Mouse (Mus musculus): ENCODE data around the gene Ccr8. TPM values are rescaled to one million over a fixed set of nuclear protein-coding genes. Genes with fewer than 3 reads are reported as not detected.

Ccr8 gene
- polyA plus RNA-seq, 1 experiment, result not detected

DNA sequence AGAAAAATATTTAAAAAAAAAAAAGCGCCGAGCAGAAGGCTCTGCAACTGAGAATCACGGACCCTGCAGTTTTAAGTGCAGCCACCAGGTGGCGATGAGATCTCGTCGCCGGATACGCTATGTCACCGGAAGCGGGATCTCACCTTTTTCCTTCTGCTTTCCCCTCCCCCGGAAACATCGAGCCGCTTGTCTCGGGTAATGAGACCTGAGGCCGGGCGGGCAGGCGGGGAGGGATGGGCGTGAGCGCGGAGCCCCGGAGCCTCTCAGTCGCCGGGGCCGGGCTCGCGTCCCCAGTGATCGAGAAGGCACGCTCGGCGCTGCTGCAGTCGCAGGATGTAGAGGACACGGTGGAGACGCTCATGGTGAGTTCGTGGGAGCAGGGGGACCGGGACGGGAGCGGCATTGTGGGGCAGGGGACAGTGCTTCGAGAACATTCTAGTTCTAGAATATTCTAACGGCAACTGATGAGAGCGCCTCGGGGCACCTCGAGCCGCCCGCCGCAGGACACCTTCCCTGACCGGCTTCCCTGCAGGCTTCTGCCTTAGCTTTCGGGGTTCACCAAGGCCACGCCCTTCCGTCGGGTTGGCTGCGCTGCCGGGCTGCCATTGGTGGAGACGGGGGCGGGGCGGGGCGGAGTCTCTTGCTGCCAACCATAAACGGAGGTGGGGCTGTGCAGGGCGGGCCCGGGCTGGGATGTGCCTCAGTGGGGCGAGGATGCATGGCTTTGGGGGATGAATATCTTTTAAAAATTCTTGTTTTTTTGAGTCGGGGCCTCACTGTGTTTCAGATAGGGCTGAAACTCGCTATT, 18.5 kb downstream of the Ccr8 start, which contains the start of gene Slc25a38:
TSS of gene Slc25a38 (plus strand) at position 164 of the 808 bp plus-strand sequence.
- Histone ChIP-seq H3K27ac (ENCODE audit: insufficient read depth, low read depth, low read length) (peak within 1 kb of the TSS; percentile 84), H3K4me1 (ENCODE audit: control insufficient read depth, insufficient read depth, low read length) (peaks cover 10% of the 10 kb centered on the region), H3K4me3 (ENCODE audit: insufficient read depth, low read length) (peak within 1 kb of the TSS; percentile 100)
- TF ChIP-seq CTCF (IDR thresholded peaks at IDR 0.05; ENCODE audit: low read depth, low read length) (peak; percentile 60), POLR2A (IDR thresholded peaks at IDR 0.05; ENCODE audit: borderline replicate concordance, low read depth, low read length) (no peak)

- TF ChIP-seq POLR2A (IDR thresholded peaks at IDR 0.05; ENCODE audit: borderline replicate concordance, low read depth, low read length) (no peak), CTCF (IDR thresholded peaks at IDR 0.05; ENCODE audit: low read depth, low read length) (no peak)
- Histone ChIP-seq H3K4me1 (ENCODE audit: control insufficient read depth, insufficient read depth, low read length) (peaks cover 14% of the 10 kb centered on the region), H3K27ac (ENCODE audit: insufficient read depth, low read depth, low read length) (peak overlapping the region; percentile 15; the same call in 1 of the 2 replicates)
Measured at GRCm38 (mm10) chr9:120111156-120111945, 19.4 kb downstream of the Ccr8 start.

DNA sequence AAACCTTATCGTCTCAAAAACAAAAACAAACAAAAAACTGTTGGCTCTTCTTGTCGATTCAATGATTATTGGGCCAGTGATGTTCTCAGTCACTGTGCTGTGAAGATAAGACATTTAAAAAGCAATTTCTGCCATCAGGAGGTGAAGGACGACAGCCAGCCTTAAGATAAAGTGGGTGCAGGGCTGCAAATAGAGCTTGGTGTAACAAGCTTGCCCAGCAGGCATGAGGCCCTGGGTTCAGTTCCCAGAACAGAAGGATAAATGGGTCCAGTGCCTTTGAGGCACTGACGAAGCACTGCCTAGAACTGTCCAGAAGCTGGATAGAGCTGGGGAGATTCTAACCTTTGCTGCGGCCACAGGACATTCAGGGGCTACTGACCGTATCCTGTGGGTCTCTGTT, 20.6 kb downstream of the Ccr8 start:
- Histone ChIP-seq H3K27ac (ENCODE audit: insufficient read depth, low read depth, low read length) (no peak overlapping the region), H3K4me3 (ENCODE audit: insufficient read depth, low read length) (no peak overlapping the region), H3K4me1 (ENCODE audit: control insufficient read depth, insufficient read depth, low read length) (peaks cover 25% of the 10 kb centered on the region)
- TF ChIP-seq POLR2A (IDR thresholded peaks at IDR 0.05; ENCODE audit: borderline replicate concordance, low read depth, low read length) (no peak), CTCF (IDR thresholded peaks at IDR 0.05; ENCODE audit: low read depth, low read length) (no peak)

More at GRCm38 (mm10) chr9:120111156-120111945, 19.4 kb downstream of the Ccr8 start:
- H3K4me3 ChIP-seq (ENCODE audit: insufficient read depth, low read length), result peak overlapping the region; percentile 100

- Histone ChIP-seq H3K27ac (ENCODE audit: insufficient read depth, low read depth, low read length) (no peak overlapping the region), H3K4me1 (ENCODE audit: control insufficient read depth, insufficient read depth, low read length) (peaks cover 34% of the 10 kb centered on the region), H3K4me3 (ENCODE audit: insufficient read depth, low read length) (no peak overlapping the region)
- TF ChIP-seq CTCF (IDR thresholded peaks at IDR 0.05; ENCODE audit: low read depth, low read length) (no peak), POLR2A (IDR thresholded peaks at IDR 0.05; ENCODE audit: borderline replicate concordance, low read depth, low read length) (no peak)
Measured at GRCm38 (mm10) chr9:120113456-120113855, 21.5 kb downstream of the Ccr8 start.

DNA sequence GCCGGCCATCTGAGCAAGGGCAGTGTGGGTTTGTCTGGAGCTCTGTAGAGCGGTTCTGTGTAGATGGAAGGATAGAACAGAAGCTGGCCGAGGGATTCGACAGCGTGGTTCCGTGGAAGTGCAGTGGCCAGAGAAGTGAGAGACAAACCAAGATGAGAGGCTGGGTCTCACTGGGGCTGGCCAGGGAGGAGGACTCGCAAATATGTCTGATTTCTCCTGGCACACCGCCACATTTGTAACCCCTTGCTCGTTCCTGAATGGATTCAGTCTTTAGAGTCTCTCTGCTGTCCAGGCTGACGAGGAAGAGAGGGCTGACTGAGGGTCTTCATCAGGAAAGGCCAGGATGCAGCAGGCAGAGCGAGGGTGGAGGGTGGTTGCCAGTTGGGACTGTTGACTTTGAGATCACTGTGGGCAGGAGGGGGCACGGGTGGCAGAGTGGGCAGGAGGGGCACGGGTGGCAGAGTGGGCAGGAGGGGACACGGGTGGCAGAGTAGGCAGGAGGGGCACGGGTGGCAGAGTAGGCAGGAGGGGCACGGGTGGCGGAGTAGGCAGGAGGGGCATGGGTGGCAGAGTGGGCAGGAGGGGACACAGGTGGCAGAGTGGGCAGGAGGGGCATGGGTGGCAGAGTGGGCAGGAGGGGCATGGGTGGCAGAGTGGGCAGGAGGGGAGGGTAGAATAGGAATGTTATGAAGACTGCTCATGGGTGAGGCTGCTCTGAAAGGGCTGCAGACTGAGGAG, 22.3 kb downstream of the Ccr8 start:
- H3K27ac ChIP-seq (ENCODE audit: insufficient read depth, low read depth, low read length), result no peak overlapping the region
- H3K4me1 ChIP-seq (ENCODE audit: control insufficient read depth, insufficient read depth, low read length), result peaks cover 39% of the 10 kb centered on the region
- H3K4me3 ChIP-seq (ENCODE audit: insufficient read depth, low read length), result no peak overlapping the region
- TF ChIP-seq CTCF (IDR thresholded peaks at IDR 0.05; ENCODE audit: low read depth, low read length), result no peak
- no peak for TF ChIP-seq POLR2A (IDR thresholded peaks at IDR 0.05; ENCODE audit: borderline replicate concordance, low read depth, low read length)

DNA sequence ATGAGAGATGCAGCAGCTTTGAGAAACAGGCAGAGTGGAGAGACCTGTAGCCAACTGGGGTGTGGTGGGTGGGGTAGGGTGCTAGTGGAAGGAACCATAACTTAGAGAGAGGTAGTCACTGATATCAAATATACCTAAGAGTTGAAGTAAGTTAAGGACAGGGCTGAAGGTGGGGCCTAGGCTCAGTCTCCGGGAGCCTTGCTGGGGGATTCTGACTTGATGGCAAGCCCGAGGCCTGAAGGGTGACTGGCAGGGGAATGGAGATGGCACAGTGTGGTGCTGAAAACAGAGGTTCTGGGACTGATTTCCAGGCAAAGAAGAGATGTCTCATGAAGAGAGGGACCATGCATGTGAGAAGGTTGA, 22.9 kb downstream of the Ccr8 start:
- Histone ChIP-seq H3K27ac (ENCODE audit: insufficient read depth, low read depth, low read length) (no peak overlapping the region), H3K4me1 (ENCODE audit: control insufficient read depth, insufficient read depth, low read length) (peaks cover 41% of the 10 kb centered on the region), H3K4me3 (ENCODE audit: insufficient read depth, low read length) (no peak overlapping the region)

DNA sequence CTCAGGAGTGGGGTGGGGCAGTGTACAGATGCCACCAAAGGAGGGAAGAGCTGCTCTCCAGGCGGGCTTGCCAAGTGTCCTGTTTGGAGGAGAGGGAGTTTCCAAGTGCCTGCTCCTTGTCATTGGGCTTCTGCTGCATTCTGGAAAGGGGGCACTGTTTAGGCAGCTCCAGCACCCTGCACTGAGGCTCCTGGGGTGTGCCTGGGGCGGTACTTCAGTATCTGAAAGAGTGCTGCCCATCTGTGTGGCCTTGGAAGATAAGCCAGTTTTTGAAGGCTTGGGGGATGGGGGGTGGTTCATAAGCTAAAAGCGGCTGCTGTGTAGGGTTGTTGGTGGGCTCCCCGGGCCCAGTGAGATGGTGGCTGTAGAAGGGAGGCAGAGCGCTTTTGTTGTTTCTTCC, 23.7 kb downstream of the Ccr8 start:
- TF ChIP-seq CTCF (IDR thresholded peaks at IDR 0.05; ENCODE audit: low read depth, low read length) (no peak), POLR2A (IDR thresholded peaks at IDR 0.05; ENCODE audit: borderline replicate concordance, low read depth, low read length) (no peak)
- Histone ChIP-seq H3K4me3 (ENCODE audit: insufficient read depth, low read length) (no peak overlapping the region), H3K4me1 (ENCODE audit: control insufficient read depth, insufficient read depth, low read length) (peaks cover 41% of the 10 kb centered on the region), H3K27ac (ENCODE audit: insufficient read depth, low read depth, low read length) (no peak overlapping the region)

More for the DNA sequence above, 22.9 kb downstream of the Ccr8 start:
- no peak for TF ChIP-seq CTCF (IDR thresholded peaks at IDR 0.05; ENCODE audit: low read depth, low read length)
- TF ChIP-seq POLR2A (IDR thresholded peaks at IDR 0.05; ENCODE audit: borderline replicate concordance, low read depth, low read length), result no peak

GRCm38 (mm10) chr9:120116184-120116624, 24.3 kb downstream of the Ccr8 start:
- H3K27ac ChIP-seq (ENCODE audit: insufficient read depth, low read depth, low read length), result peak overlapping the region; percentile 70
- peaks cover 37% of the 10 kb centered on the region for H3K4me1 ChIP-seq (ENCODE audit: control insufficient read depth, insufficient read depth, low read length)
- no peak overlapping the region for H3K4me3 ChIP-seq (ENCODE audit: insufficient read depth, low read length)
- no peak for TF ChIP-seq POLR2A (IDR thresholded peaks at IDR 0.05; ENCODE audit: borderline replicate concordance, low read depth, low read length)
- TF ChIP-seq CTCF (IDR thresholded peaks at IDR 0.05; ENCODE audit: low read depth, low read length), result no peak

- TF ChIP-seq POLR2A (IDR thresholded peaks at IDR 0.05; ENCODE audit: borderline replicate concordance, low read depth, low read length), result no peak
- TF ChIP-seq CTCF (IDR thresholded peaks at IDR 0.05; ENCODE audit: low read depth, low read length), result no peak
- no peak overlapping the region for H3K4me3 ChIP-seq (ENCODE audit: insufficient read depth, low read length)
- peaks cover 36% of the 10 kb centered on the region for H3K4me1 ChIP-seq (ENCODE audit: control insufficient read depth, insufficient read depth, low read length)
- peak overlapping the region; percentile 72 for H3K27ac ChIP-seq (ENCODE audit: insufficient read depth, low read depth, low read length)
Measured at GRCm38 (mm10) chr9:120118212-120118611, 26.3 kb downstream of the Ccr8 start.
